Mouse (Mus musculus) embryonic facial prominence, embryonic 14.5 days (tissue): ENCODE measurements around the gene Speer4b. TPM values are rescaled to one million over a fixed set of nuclear protein-coding genes. Genes with fewer than 3 reads are reported as not detected.
"Not testable (repeated sequence)": the region's sequence is repeated elsewhere in the genome, so short reads cannot be mapped to it uniquely, and the experiment has no call there.

Experiments
- ATAC-seq: fragments of 200-750 bp; cut with Nextera tagmentation; 2 replicates; pipeline ENCODE4 v1.8.0; 2017; ENCODE audit warnings: low read depth, moderate number of reproducible peaks, moderate TSS enrichment
- DNase-seq: peaks from one replicate; pipeline ENCODE4 v3.0.0-alpha.2; 2015; ENCODE audit warnings: low spot score
- H3K27ac ChIP-seq: fragments of 300-500 bp; sonication (generic); replicated peaks from 2 replicates; pipeline ENCODE4 v1.5.1; 2014; ENCODE audit warnings: low read depth, mild to moderate bottlenecking, low read length, moderate library complexity
- H3K27me3 ChIP-seq: fragments of 300-500 bp; sonication (generic); replicated peaks from 2 replicates; pipeline ENCODE4 v1.6.1; 2014; ENCODE audit warnings: low read length; ENCODE audit not compliant: control insufficient read depth, insufficient read depth
- H3K36me3 ChIP-seq: fragments of 300-500 bp; sonication (generic); 2 replicates; pipeline ENCODE4 v1.6.1; 2014; ENCODE audit warnings: low read length, mixed read lengths; ENCODE audit not compliant: control insufficient read depth, insufficient read depth
- H3K4me1 ChIP-seq: fragments of 300-500 bp; sonication (generic); 2 replicates; pipeline ENCODE4 v1.6.1; 2014; ENCODE audit warnings: antibody characterized with exemption, low read length; ENCODE audit not compliant: control insufficient read depth, insufficient read depth
- H3K4me2 ChIP-seq: fragments of 300-500 bp; sonication (generic); 2 replicates; pipeline ENCODE4 v1.6.1; 2014; ENCODE audit warnings: low read depth, mild to moderate bottlenecking, low read length, moderate library complexity, mixed read lengths
- H3K4me3 ChIP-seq: fragments of 300-500 bp; sonication (generic); 2 replicates; pipeline ENCODE4 v1.5.1; 2014; ENCODE audit warnings: low read depth, mild to moderate bottlenecking, low read length
- H3K9ac ChIP-seq: fragments of 300-500 bp; sonication (generic); 2 replicates; pipeline ENCODE4 v1.6.1; 2014; ENCODE audit warnings: low read depth, mild to moderate bottlenecking, low read length, moderate library complexity, mixed read lengths
- H3K9me3 ChIP-seq: fragments of 300-500 bp; sonication (generic); 2 replicates; pipeline ENCODE4 v1.6.1; 2016; ENCODE audit warnings: low read length; ENCODE audit not compliant: control insufficient read depth
- WGBS: fragments of 180-500 bp; shearing (Covaris S2); extraction: QIAGEN DNeasy Blood & Tissue Kit; methylation state at CpG from one replicate; pipeline ENCODE4 v1.1.7; 2014; 5-methylcytosine and 5-hydroxymethylcytosine counted together
- polyA plus RNA-seq: library from polyadenylated mRNA; unstranded; fragments of >200 nt; fragmentation: Nextera tagmentation; extraction: Ambion mirVana; gene quantifications from 2 replicates; pipeline ENCODE4 v1.2.1, GENCODE M21; 2014

Speer4b gene
- 0.49 TPM in 1 of 2 replicates, not detected in the other for polyA plus RNA-seq

DNA sequence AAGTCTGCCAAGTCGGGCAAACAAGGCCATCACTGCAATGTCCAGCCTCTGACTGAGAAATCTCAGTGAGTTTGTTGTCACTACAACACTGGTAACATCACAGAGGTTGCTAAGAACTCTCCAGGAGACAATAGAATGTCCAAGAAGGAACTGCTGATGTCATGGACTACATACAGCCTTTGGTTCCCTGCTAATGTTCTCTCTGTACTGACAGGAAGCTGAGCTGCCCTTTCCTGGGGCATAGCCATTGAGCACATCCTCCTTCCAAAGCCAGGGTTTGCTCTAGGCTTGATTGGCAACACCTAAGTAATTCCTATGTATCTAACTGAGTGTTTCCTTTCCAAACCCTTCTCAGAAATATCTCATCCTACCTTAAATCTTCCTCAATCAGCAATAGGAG lies at the start of gene Speer4b:
Gene Speer4b (minus strand): TSS at position 101 of the 400 bp plus-strand sequence.
- 61% methylated on average over 1 of the region's 1 CpGs for WGBS
- H3K9ac ChIP-seq, H3K36me3 ChIP-seq, H3K4me3 ChIP-seq, DNase-seq, ATAC-seq, H3K9me3 ChIP-seq, H3K27ac ChIP-seq, H3K4me1 ChIP-seq, H3K4me2 ChIP-seq, H3K27me3 ChIP-seq: not testable (repeated sequence)

- H3K36me3 ChIP-seq: no peaks in the 10 kb centered on the region
- DNase-seq (no peak), ATAC-seq (no peak)
- WGBS: 74% methylated on average over 4 of the region's 4 CpGs
- H3K9ac ChIP-seq: no peak overlapping the region
- no peaks in the 10 kb centered on the region for H3K4me1 ChIP-seq
- no peak overlapping the region for H3K27ac ChIP-seq
- H3K4me3 ChIP-seq: no peak overlapping the region
- H3K9me3 ChIP-seq: no peaks in the 10 kb centered on the region
- no peak overlapping the region for H3K4me2 ChIP-seq
- no peaks in the 10 kb centered on the region for H3K27me3 ChIP-seq
These were observed 48.1 kb upstream of the Speer4b start for GRCm38 (mm10) chr5:27549291-27549690.

DNA sequence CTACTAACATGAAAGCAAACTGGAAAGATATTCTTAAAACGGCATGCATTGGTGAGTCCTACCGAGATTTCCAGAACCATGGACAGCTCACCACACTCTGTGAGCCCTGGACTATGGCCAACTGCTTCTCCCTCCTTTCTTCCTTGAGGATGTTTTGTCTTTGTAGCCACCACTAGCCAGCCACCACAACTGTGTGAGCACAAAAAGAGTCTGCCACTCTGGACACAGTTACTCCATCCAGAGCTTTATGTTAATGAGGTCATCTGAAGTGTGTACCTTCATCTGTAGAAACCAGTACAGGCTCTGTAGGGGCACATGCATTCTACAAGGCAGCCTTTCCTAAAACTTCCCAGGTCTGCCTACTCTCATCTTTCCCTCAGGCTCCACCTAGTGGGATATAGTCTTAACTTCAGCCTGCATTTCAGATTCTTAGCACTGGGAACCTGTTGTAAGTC lies 43.6 kb upstream of the Speer4b start:
- Histone ChIP-seq H3K36me3 (no peaks in the 10 kb centered on the region), H3K27ac (no peak overlapping the region), H3K9ac (no peak overlapping the region), H3K4me3 (no peak overlapping the region), H3K9me3 (no peaks in the 10 kb centered on the region), H3K4me1 (no peaks in the 10 kb centered on the region), H3K27me3 (no peaks in the 10 kb centered on the region), H3K4me2 (no peak overlapping the region)
- WGBS: 16% methylated on average over 2 of the region's 2 CpGs
- ATAC-seq: no peak
- peak; percentile 72 for DNase-seq

DNA sequence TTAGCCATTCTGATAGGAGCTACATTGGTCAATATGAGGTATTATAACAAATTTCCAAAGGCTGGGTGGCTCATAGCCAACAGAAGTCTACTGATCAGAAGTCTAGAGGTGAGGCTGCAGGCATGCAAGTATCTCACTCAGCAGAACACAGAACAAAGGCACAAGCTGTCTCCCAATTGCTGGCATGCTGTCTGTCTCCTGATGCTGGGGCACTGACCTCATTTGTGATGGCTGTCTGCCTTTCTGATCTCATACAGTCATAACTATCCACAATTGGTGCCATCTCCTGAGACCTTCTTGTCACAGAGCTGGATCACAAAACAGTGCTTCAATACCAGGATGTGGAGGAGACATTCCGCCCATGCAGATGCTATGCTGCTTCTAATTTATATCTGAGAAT lies 25.7 kb upstream of the Speer4b start:
- no peak overlapping the region for H3K9ac ChIP-seq
- WGBS: 82% methylated on average over 1 of the region's 1 CpGs
- no peaks in the 10 kb centered on the region for H3K27me3 ChIP-seq
- no peak overlapping the region for H3K4me2 ChIP-seq
- H3K27ac ChIP-seq: no peak overlapping the region
- no peaks in the 10 kb centered on the region for H3K4me1 ChIP-seq
- no peak for DNase-seq
- ATAC-seq: no peak
- no peaks in the 10 kb centered on the region for H3K36me3 ChIP-seq
- H3K9me3 ChIP-seq: no peaks in the 10 kb centered on the region
- H3K4me3 ChIP-seq: no peak overlapping the region

- DNase-seq (no peak), ATAC-seq (no peak)
- no peak overlapping the region for H3K27ac ChIP-seq
These were observed 17.5 kb upstream of the Speer4b start for GRCm38 (mm10) chr5:27518716-27519115.

GRCm38 (mm10) chr5:27490942-27491341 lies 10.3 kb downstream of the Speer4b start:
- Histone ChIP-seq H3K9me3 (no peaks in the 10 kb centered on the region), H3K27ac (no peak overlapping the region), H3K27me3 (no peaks in the 10 kb centered on the region), H3K4me3 (no peak overlapping the region), H3K36me3 (no peaks in the 10 kb centered on the region), H3K9ac (no peak overlapping the region), H3K4me1 (no peaks in the 10 kb centered on the region), H3K4me2 (no peak overlapping the region)
- 72% methylated on average over 4 of the region's 4 CpGs for WGBS
- DNase-seq (peak; percentile 2), ATAC-seq (no peak)

More at GRCm38 (mm10) chr5:27518716-27519115, 17.5 kb upstream of the Speer4b start:
- Histone ChIP-seq H3K4me3 (no peak overlapping the region), H3K9me3 (no peaks in the 10 kb centered on the region), H3K27me3 (no peaks in the 10 kb centered on the region), H3K36me3 (no peaks in the 10 kb centered on the region), H3K9ac (no peak overlapping the region), H3K4me2 (no peak overlapping the region), H3K4me1 (no peaks in the 10 kb centered on the region)

DNA sequence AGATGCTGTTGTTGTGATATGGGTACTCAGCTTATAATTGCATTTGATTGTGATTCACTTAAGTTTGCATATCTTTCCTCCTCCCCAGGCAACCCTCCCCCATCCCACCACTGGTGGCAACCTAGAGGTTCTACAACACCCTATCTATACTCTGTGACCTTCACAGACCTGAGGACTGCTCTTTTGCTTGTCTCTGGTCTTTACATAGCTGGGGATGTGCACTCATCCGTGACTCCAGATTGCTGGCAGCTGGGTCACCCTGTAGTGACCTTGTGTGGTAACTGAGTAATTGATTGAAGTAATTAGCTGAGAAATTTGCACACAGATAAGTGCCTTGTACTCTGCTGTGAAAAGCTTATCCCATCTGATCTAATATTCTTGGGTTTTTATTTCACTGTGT lies 15.1 kb downstream of the Speer4b start:
- Histone ChIP-seq H3K4me3 (no peak overlapping the region), H3K4me2 (no peak overlapping the region), H3K9me3 (no peaks in the 10 kb centered on the region), H3K4me1 (no peaks in the 10 kb centered on the region), H3K27ac (no peak overlapping the region), H3K36me3 (no peaks in the 10 kb centered on the region), H3K27me3 (no peaks in the 10 kb centered on the region), H3K9ac (no peak overlapping the region)
- WGBS: 37% methylated on average over 1 of the region's 1 CpGs
- peak; percentile 9 for DNase-seq
- ATAC-seq: no peak

GRCm38 (mm10) chr5:27481706-27482105 lies 19.5 kb downstream of the Speer4b start:
- no peak overlapping the region for H3K27ac ChIP-seq
- H3K4me1 ChIP-seq: no peaks in the 10 kb centered on the region
- H3K36me3 ChIP-seq: no peaks in the 10 kb centered on the region
- H3K9ac ChIP-seq: no peak overlapping the region
- no peaks in the 10 kb centered on the region for H3K9me3 ChIP-seq
- WGBS: 73% methylated on average over 2 of the region's 2 CpGs
- H3K27me3 ChIP-seq: no peaks in the 10 kb centered on the region
- no peak overlapping the region for H3K4me3 ChIP-seq
- ATAC-seq (no peak), DNase-seq (no peak)
- H3K4me2 ChIP-seq: no peak overlapping the region

- H3K27me3 ChIP-seq: no peaks in the 10 kb centered on the region
- H3K36me3 ChIP-seq: no peaks in the 10 kb centered on the region
- no peaks in the 10 kb centered on the region for H3K9me3 ChIP-seq
- ATAC-seq (no peak), DNase-seq (no peak)
- WGBS: 76% methylated on average over 4 of the region's 4 CpGs
- H3K4me3 ChIP-seq: no peak overlapping the region
- H3K4me2 ChIP-seq: no peak overlapping the region
- no peaks in the 10 kb centered on the region for H3K4me1 ChIP-seq
- no peak overlapping the region for H3K27ac ChIP-seq
- H3K9ac ChIP-seq: no peak overlapping the region
These were observed 26.2 kb downstream of the Speer4b start for GRCm38 (mm10) chr5:27474964-27475465.
